Mouse (Mus musculus) cortical plate, adult 2 months (tissue): Measurements from ENCODE around the gene Zfp771.

Experiments used
- CTCF ChIP-seq: fragments of 200-500 bp; IDR thresholded peaks from 2 replicates; pipeline ENCODE4 v1.5.1; 2011; ENCODE audit warnings: mild to moderate bottlenecking, control low read depth, low read length; ENCODE audit not compliant: insufficient read depth; ENCODE audit errors: extremely low read depth
- POLR2A ChIP-seq: fragments of 200-500 bp; IDR thresholded peaks from 2 replicates; pipeline ENCODE4 v1.6.1; 2011; ENCODE audit warnings: mild to moderate bottlenecking, low read length, control low read depth; ENCODE audit not compliant: insufficient read depth; ENCODE audit errors: extremely low read depth

GRCm38 (mm10) chr7:127259186-127259905, 15.3 kb downstream of the Zfp771 start:
- TF ChIP-seq CTCF (no peak), POLR2A (no peak)
